Mouse (Mus musculus) embryo, embryonic 10 days (tissue): ENCODE measurements around the gene Cd177.
"Not testable (repeated sequence)": the region's sequence is repeated elsewhere in the genome, so short reads cannot be mapped to it uniquely, and the experiment has no call there.

Experiments
- DNase-seq: peaks from one replicate; pipeline ENCODE4 v3.0.0-alpha.2; 2015; ENCODE audit warnings: low spot score

Gene Cd177

DNA sequence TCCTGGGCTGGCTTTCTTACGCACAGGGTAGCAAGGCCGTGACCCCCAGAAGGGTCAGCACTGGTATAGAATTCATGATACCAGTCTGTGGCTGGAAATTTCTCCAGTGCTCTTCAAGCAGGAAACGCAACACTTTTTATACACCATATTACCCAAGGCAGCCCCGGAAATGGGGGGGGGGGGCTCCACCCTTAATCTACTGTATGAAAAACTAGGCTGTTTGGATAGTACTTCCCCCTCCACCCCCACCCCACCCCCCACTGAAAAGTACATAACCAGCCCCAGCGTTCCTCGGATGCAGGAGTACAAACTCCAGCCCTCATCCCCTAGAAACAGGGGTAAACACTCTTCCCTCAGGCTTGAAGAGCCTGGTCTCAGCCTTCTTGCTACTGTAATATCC lies at the start of gene Cd177:
TSS of gene Cd177 (minus strand) at position 101 of the 400 bp plus-strand sequence.
- DNase-seq, result no peak

DNA sequence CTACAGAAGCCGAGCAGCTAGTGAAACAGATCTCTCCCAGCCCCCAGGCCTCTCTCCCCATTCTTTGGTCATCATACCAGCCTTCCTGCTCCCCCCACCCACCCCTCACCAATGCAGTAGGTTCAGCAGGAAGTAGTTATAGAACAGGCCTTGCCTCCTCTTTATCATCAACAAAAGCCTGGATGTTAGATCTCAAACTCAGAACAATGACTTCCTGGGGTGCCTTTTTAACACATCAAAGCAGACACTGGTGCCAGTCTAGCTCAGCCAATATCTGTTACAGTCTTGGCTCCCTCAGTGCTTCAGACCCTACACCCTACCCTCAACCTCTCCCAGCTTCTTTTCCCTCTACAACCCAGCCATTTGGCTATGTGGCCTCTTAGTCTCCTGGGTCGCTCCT lies 48.9 kb upstream of the Cd177 start:
- DNase-seq, result no peak

DNA sequence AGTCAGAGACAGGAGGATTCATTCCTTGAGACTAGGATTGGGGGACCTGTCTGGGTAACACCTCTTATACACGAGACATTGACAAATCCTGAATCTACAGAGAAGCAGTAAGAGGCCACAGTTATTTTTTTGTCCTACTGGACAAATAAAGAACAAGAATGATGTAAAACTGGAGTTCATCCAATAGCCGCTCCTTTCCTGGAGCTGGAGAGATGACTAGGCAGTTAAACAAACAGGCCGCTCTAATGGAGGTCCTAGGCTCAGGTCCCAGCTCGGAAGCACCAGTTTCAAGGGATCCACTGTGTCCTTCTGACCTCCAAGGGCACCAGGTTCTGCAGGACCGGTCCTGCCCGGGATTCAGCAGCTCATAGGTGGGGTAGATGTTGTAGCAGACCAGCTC lies 44.7 kb upstream of the Cd177 start:
- no peak for DNase-seq

DNA sequence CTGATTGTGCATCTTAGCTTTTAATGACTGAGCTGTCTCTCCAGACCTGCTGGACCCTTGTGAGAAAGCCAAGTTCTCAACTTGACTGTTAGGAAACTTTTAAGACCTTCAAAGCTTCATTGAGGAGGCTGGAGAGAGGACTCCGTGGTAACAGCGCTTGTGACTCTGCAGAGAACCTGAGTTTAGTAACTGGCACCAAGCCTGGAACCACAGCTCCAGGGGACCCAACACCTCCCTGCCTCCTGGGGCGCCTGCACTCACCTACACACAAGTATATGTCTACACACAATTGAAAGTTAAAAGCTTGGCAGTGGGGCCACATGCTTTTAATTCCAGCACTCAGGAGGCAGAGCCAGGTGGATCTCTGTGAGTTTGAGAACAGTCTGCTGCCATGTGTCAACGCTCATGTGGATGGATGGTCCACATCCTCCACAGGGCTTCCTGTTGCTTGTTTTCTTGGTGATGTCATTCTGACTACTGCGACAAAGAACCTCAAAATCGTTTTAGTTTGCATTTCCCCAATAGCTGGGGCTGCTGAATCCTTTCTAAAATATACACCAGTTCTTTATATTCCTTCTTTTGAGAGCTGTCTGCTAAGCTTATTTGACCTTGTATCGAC lies 42.1 kb upstream of the Cd177 start:
- no peak for DNase-seq

DNA sequence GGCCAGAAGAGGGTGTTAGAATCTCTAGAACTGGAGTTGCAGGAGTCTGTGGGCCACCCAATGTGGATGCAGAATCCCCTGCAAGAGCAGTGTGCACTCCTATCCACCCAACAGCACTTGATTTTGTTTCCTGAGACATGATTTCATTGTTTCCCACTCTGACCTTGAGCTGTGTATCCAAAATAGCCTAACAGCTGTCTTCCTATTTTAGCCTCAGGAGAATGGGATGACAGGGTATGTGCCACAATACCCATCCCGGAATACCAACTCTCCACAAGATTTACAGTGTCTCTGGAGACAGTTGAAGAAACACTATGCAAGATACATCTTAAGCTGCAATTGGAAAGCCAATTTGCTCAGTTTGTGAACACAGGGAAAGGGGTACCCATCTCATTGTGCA lies 37.8 kb upstream of the Cd177 start:
- no peak for DNase-seq

DNA sequence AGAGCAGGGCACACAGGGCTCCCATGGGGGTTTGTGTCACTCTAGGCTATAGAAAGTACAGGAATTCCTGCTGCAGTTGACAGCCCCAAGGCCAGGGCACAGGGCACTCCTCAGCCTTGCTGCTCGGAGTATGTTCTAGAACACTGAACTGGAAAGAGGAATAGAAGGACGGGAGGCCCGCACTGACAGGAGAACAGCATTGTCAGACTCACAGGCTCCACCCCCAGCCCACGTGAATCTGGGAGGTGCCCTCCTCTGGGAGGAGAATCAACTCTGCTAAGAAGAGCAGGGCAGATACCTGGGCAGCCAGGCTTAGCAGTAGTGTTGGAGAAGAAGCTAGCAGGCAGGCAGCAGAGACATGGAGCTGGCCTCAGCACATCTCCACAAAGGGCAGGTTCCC lies 16.8 kb upstream of the Cd177 start, which contains the start of gene Ceacam10:
TSS of gene Ceacam10 (plus strand) at position 289 of the 400 bp plus-strand sequence.
- DNase-seq, result not testable (repeated sequence)

DNA sequence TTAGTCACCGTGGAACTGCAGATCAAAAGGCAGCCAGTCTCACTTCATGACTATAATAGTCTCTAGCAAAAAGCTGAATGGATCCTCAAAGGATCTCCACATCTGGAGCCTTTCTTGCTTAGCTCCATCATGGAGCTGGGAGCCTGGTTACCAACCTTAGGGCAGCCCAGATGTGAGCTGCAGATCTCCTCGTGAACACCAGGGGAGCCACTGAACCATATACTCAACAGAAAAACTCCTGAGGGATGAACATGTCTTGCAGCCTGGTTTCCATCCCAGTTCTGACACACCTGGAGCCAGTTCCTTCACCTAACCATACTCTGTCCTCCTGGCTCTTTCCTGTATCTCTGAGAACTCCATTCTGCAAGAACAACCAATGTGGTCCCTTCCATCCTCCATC lies 16.0 kb upstream of the Cd177 start:
- DNase-seq, result no peak

DNA sequence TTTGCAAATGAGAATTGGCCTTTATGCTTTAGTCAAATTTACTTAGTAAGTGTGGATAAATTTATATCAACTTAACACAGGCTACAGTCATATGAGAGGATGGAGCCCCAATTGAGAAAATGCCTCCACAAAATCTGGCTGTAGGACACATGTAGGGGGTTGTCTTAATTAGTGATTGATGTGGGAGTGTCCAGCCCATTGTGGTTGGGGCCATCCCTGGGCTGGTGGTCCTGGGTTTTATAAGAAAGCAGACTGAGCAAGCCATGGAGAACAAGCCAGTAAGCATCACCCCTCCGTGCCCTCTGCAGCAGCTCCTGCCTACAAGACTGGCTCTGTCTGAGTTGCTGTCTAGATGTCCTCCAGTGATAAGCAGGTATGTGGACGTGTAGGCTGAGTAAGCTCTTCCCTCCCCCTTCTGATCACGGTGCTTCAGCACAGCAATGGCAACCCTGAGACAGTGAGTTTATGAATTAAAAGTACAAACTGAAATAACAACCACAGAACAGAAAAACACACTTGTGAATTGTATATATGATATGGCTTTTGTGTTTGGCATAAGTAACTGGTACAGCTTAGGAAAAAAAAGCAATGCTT lies 13.9 kb upstream of the Cd177 start:
- no peak for DNase-seq

DNA sequence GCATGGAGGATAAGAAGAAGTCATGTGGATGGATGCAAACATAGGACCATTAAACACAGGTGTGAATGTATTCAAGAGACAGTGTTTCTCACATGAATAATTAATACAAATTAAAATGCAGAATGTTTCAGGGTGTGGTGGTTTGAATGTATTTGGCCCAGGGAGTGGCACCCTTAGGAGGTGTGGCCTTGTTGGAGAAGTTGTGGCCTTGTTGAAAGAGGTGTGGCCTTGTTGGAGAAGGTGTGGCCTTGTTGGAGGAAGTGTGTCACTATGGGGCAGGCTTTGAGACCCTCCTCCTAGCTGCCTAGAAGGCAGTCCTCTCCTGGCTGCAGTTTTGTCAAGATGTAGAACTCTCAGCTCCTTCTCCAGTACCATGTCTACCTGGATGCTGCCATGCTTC lies 11.2 kb upstream of the Cd177 start:
- DNase-seq, result no peak

DNA sequence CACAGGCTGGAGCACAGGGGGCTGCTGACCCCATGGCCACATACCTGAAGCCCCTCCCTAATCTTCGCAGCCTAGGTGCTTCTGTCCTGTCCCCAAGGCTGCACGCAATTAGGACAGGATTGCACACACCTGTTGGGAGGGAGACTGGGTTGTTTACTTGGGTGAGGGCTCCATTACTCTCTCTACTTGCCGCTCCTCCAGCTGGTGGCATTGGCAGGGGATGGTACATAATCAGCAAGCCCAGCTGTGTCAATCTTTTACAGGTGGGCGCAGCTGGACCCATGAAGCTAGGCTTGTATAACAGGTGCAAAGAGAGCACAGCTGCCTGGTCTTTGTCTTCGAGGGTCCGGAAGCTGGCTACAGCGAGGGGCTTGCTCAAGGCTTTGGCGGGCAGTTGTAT lies 2.5 kb upstream of the Cd177 start:
- no peak for DNase-seq

DNA sequence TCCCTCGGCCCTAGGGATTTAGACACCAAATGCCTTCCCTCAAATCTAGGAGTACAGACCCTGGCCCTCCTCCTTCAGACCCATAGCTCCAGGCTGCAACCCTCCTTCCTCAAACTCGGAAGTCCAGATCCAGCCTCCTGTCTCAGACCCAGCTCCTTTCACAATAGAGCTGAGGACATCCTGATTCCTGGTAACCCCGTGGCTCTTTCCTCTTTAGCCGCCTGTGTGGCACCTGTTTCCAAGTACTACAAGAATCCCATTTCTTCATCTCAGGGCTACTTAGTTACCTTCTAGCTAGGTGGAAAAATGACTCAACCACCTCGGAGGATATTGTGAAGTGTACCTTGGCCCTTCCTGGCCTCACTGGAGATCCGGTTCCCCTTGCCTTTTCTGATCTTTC lies 1.1 kb upstream of the Cd177 start:
- no peak for DNase-seq

DNA sequence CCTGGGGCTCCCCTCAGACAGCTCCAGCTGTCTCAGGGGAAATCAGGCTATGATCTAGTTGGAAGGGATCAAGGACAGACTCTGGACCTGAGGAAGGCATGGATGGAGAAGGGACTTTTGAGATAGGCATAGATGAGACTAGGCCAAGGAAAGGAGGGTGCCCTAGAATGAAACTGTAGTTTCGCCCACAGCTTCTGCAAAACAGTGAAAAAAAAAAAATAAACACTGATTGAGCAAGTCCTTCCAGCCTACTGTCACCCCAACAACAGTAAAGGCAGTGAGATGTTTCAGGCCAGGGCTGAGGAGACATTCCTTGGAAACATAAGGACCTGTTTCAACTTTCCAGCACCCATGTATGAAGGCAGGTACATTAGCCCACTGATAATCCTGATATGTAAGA lies 1.6 kb downstream of the Cd177 start:
- no peak for DNase-seq

DNA sequence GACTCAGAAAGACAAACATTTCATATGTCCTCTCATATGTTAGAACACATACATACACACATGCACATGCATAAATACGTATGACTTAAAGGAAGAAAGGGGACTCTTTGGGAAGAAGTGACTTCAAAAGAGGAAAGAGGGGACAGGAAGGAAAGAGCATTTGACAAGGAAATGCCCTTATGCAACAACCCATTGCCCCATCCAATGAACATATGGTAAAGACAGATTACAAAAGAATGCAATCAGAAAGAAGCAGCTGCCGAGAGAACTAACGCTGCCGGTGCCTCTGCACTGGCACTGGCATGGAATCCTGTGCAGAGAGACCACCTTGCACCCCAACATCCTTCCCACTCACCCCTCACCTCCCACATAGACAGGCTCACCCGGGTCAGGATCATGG lies 6.6 kb downstream of the Cd177 start:
- DNase-seq, result no peak

DNA sequence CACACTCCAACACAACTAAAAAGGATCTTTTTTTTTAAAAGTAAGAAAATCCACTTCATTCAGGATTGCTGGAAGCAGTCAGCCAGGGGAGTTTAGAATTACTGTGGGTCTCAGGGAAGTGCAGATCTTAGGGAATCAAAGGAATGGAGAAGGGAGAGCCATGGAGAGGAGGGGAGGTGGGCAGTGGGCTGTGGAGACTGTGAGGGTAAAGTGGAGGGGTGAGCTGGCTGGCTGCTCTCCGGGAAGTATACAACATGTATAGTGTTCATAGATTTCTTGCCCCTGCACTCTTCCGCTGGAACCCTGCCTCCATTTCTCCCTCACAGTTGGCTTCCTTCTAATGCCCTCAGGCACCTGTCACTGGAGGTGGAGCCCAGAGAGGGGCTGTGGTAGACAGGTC lies 8.5 kb downstream of the Cd177 start:
- no peak for DNase-seq

DNA sequence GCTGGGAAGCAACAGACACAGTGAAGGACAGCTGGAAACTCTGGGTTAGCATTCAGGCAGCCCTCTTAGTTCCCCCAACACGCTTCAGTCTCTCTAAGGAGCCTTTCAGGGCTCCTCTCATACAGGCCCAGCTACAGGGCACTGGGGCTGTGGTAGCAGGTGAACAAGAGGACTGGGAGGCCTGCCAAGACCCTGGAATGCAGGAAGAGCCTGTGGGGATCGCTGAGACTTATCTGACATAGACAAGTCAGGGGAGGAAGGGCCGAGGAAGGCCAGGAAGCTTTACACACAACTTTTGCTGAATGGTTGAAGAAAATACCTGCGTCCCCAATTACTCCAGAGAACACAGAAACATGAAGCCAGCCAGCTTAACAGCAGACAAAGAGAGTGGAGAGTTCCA lies 9.4 kb downstream of the Cd177 start:
- DNase-seq, result no peak

DNA sequence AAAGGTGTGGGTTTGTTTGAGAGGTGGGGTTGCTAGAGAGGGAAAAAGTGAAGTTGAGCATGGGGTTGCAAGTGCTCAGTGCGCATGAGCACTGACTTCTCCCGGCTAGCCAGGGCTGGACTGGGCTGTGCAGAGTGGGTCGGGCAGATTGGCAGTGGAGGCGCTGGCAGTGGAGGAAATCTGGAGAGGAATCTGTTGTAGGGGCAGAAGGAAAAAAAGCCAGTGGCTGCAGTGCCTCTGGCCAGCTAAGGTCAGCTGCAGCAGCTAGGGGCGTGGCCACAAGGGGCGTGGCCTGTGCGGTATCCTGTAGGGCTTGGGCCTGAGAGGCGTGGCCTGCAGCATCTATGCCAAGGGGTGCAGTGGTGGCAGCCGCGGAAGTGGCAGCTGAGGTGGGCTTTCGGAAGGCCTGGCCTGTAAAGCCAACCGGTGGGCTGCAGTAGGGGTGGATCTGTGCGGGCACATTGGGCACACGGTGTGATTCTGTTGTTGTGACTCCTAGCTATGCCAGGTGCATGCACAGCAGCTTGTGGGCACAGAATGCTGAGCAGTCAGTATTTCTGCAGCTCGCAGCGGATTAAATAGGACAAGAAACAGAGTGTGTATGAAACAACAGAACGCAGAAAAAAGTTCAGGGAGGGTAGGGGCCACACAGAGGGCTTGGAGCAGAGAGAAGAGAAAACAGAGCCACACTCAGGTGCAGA lies 24.0 kb downstream of the Cd177 start:
- peak; percentile 84 for DNase-seq

DNA sequence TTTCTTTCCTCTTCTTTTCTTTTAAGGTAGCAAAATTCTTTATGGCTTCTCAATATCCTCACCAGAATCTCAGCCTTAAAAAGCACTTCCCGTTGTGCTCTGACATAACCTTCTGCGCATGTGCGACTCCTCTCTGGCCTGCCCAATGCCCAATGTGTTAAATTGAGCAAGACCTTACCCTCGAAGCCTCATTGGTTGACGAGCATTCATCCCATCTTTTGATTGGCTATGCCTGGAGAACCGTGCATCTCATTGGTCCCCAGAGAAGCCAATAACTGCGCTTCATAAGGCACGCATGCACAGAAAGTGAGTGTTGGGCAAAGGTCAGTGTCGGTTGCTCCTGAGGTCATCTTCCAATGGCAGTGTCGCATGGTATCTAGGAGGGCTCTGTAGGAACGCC lies 33.3 kb downstream of the Cd177 start, which contains the start of gene Gm4763:
TSS of gene Gm4763 (minus strand) at position 101 of the 400 bp plus-strand sequence.
- DNase-seq, result not testable (repeated sequence)

DNA sequence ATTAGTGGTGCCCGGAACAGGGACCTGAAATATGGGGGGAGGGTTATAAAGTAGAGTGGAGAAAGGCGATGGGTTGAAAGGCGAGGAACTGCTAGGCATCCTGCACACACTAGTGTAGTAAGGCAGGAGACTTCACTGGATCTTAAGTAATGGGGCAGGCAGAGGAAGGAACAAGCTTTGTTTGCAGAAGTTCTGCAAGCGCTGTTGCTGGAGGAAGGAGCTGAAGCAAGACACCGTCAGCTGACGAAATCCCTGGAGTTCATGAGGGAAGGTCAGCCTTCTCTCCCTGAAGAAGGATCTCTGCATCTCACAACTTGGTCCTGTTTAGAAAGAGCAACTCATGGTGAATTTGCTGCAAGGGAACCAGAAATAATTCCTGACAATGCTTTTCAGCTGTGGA lies 45.1 kb downstream of the Cd177 start:
- DNase-seq, result no peak

DNA sequence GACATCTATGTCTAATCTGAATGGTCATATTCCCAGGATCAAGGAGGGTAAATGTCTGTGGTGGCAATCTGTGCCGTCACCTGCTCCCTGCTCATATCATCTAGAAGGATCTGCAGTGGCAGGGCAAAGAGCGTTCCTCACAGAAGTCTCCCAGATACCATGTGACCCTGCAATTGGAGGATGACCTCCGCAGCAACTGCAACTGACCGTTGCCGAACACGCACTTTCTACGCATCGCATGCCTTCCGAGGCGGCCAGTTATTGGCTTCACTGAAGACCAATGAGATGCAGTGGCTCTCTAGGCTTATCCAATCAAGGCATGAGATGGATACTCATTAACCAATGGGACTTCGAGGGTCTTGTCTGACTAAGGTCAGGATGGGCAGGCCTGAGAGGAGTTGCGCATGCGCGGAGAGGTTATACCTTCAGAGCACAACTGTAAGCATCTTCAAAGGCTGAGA lies 51.2 kb downstream of the Cd177 start, which contains the start of gene BC049730:
TSS of gene BC049730 (plus strand) at position 411 of the 461 bp plus-strand sequence.
- no peak for DNase-seq

DNA sequence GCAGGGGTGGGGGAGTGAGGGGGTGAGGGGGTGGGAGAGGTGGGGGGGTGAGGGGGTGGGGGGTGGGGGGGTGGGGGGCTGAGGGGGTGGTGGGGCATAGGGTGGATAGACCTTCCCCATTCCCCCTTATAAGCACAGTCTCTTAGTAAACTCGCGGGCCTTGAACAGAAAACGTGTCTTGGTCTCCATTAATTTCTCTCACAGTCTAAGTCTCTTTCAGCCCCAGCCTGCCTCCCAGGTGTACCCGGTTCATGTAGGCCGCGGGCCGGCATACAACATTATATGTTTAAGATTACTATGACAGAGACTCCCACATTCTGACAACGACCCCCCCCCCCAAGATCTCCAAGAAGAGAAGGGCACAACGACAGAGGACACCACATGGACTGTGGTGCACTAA lies 57.3 kb downstream of the Cd177 start:
- not testable (repeated sequence) for DNase-seq

DNA sequence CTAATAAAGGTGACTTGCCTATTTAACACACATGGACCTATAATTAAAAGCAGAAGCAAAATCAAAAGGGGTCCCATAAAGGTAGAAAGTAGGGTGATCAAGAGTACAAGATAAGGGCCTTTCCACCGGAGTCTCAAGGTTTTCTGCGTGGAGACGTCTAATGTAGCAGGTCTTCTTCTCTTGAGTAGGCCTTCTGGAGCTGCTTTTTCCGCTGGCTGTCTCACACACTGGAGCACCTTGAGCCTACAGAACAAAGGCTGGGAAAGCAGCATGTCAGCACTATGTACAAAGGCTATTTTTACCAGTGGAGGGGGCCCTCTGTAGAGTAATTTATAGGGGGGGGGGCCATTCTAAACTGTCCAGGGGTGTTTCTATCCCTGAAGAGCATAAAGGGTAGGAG lies 62.2 kb downstream of the Cd177 start:
- not testable (repeated sequence) for DNase-seq
